Mouse (Mus musculus): ENCODE measurements at regions not wholly inside any gene's neighbourhood (a gene's known extent, or its start where the extent isn't known, plus 50 kb on each side); places are given as distances from the start of the nearest gene placed in this dataset.

DNA sequence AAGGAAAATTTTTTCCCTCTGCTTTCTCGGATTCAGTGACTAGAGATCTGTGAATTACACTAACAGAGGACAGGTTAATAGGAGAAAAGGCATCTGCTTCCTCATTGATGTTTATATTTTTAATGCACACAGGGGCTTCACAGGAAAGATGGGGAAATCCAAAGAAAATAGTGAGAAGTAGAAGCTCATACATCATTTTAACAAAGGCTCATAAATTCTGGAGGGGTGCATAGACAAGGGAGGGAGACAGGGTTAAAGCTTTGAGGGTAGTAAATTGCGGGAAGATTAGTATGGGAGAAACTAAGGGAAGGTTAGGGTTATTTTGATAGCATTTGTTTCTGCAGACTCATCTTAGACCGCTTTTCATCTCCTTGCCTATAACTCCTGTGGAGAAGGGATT, 95.0 kb upstream of the Tmtc4 start:
- TF ChIP-seq CTCF (conservative IDR thresholded peaks at IDR 0.05; ENCODE audit: low read length) (no peak), NANOG (IDR thresholded peaks at IDR 0.05; ENCODE audit: borderline replicate concordance, low read length) (no peak), POU5F1 (IDR thresholded peaks at IDR 0.05; ENCODE audit: borderline replicate concordance, low read length) (no peak)

Measured in E14TG2a.4 (cell line).